Mouse (Mus musculus): Measurements from ENCODE around the gene Lsm14a.

GRCm38 (mm10) chr7:34298818-34299217 lies 94.3 kb downstream of the Lsm14a start:
- TF ChIP-seq ZKSCAN1 (IDR thresholded peaks at IDR 0.05; ENCODE audit: borderline replicate concordance, low read depth, low read length), result no peak
- no peak for TF ChIP-seq USF1 (IDR thresholded peaks at IDR 0.05; ENCODE audit: low read depth, low read length)
- no peak for TF ChIP-seq ZC3H11A (IDR thresholded peaks at IDR 0.05; ENCODE audit: low read depth, low read length)
- no peak for TF ChIP-seq CTCF (conservative IDR thresholded peaks at IDR 0.05 in 1 of 2, IDR thresholded peaks at IDR 0.05 in 1 of 2; ENCODE audit: low read depth in 2 of 2, low read length in 2 of 2)
- TF ChIP-seq SMC3 (IDR thresholded peaks at IDR 0.05; ENCODE audit: low read depth, low read length), result no peak

Measured in CH12.LX (cell line).